9 mouse cellular contexts compared by ENCODE assay signal in genomic region chr8:95293891-95294290, GRCm38 (mm10). TPM values are rescaled to one million over a fixed set of nuclear protein-coding genes. Genes with fewer than 3 reads are reported as not detected.
A peak's percentile ranks its signal among the peaks of the same experiment; 100 is the strongest.
DNase-seq lines count a peak whose midpoint lies in the region; ATAC-seq lines count a peak whose summit lies in the region.
"Had no signal": no experiment of that assay in that cellular context is flagged by ENCODE, and none has a peak within 500 bp of the region (broad histone marks: within the 10 kb centered on the region; RNA-seq: fewer than 3 reads in every experiment).

No protein-coding gene starts in this region.

- DNase-seq in 416B (ENCODE audit: low read depth) (peak; percentile 75), MN1 (ENCODE audit: low spot score) (peak; percentile 74)
- DNase-seq in B cell, adult 2 months, result no peak
- DNase-seq in frontal cortex, postnatal 25 days (ENCODE audit: low spot score in 2 of 2), result no peak
- no peak for DNase-seq in right cerebral cortex, postnatal 14 days

- H3K4me2 ChIP-seq in heart, embryonic 14.5 days (ENCODE audit: low read length), result peak overlapping the region; percentile 53
- peak overlapping the region; percentile 50 for H3K4me2 ChIP-seq in kidney, embryonic 16.5 days (replicated peaks; ENCODE audit: low read depth, low read length)
- no peak overlapping the region for H3K4me2 ChIP-seq in neural tube, embryonic 14.5 days (ENCODE audit: low read depth, low read length)
- H3K4me2 ChIP-seq: midbrain, embryonic 12.5 days had no signal

- H3K9me3 ChIP-seq in heart, embryonic 14.5 days (ENCODE audit: control insufficient read depth, low read length), result no peaks in the 10 kb centered on the region
- no peaks in the 10 kb centered on the region for H3K9me3 ChIP-seq in kidney, embryonic 16.5 days (ENCODE audit: low read length)
- no peaks in the 10 kb centered on the region for H3K9me3 ChIP-seq in neural tube, embryonic 14.5 days (ENCODE audit: control insufficient read depth, low read length)
- H3K9me3 ChIP-seq: midbrain, embryonic 12.5 days had no signal

- H3K36me3 ChIP-seq in heart, embryonic 14.5 days (ENCODE audit: control insufficient read depth, insufficient read depth, low read length), result no peaks in the 10 kb centered on the region
- no peaks in the 10 kb centered on the region for H3K36me3 ChIP-seq in kidney, embryonic 16.5 days (ENCODE audit: insufficient read depth, low read length)
- H3K36me3 ChIP-seq in neural tube, embryonic 14.5 days (ENCODE audit: control insufficient read depth, insufficient read depth, low read length), result no peaks in the 10 kb centered on the region
- H3K36me3 ChIP-seq: midbrain, embryonic 12.5 days had no signal

- no peaks in the 10 kb centered on the region for H3K27me3 ChIP-seq in heart, embryonic 14.5 days (ENCODE audit: control insufficient read depth, insufficient read depth, low read length)
- H3K27me3 ChIP-seq in kidney, embryonic 16.5 days (ENCODE audit: insufficient read depth, low read length), result no peaks in the 10 kb centered on the region
- no peaks in the 10 kb centered on the region for H3K27me3 ChIP-seq in neural tube, embryonic 14.5 days (ENCODE audit: control insufficient read depth, insufficient read depth, low read length)
- H3K27me3 ChIP-seq: midbrain, embryonic 12.5 days had no signal

- 54% methylated on average over 7 of the region's 7 CpGs for WGBS in heart, embryonic 14.5 days
- 51% methylated on average over 7 of the region's 7 CpGs for WGBS in kidney, embryonic 16.5 days
- 64% methylated on average over 7 of the region's 7 CpGs for WGBS in neural tube, embryonic 14.5 days

- peak overlapping the region; percentile 57 for H3K9ac ChIP-seq in heart, embryonic 14.5 days (ENCODE audit: low read length)
- peak overlapping the region; percentile 57 for H3K9ac ChIP-seq in kidney, embryonic 16.5 days (replicated peaks; ENCODE audit: low read length)
- no peak overlapping the region for H3K9ac ChIP-seq in neural tube, embryonic 14.5 days (replicated peaks; ENCODE audit: low read depth, low read length)
- H3K9ac ChIP-seq: midbrain, embryonic 12.5 days had no signal

- peaks cover 5 to 11% of the 10 kb centered on the region in 2 experiments; a peak in 2 of 4 replicates for H3K4me1 ChIP-seq in heart, embryonic 14.5 days (ENCODE audit: control insufficient read depth in 2 of 2, insufficient read depth in 2 of 2, low read length in 2 of 2)
- 0 out of 2 replicates have a peak, but pooled peaks cover 12% of the 10 kb centered on the region for H3K4me1 ChIP-seq in kidney, embryonic 16.5 days (ENCODE audit: insufficient read depth, low read length)
- no peaks in the 10 kb centered on the region for H3K4me1 ChIP-seq in neural tube, embryonic 14.5 days (ENCODE audit: control insufficient read depth, insufficient read depth, low read length)
- H3K4me1 ChIP-seq: midbrain, embryonic 12.5 days had no signal

- ATAC-seq in heart, embryonic 14.5 days (ENCODE audit: insufficient number of reproducible peaks, insufficient read depth, low FRiP score, low read depth), result peak; percentile 74; the same call in 1 of the 2 replicates
- ATAC-seq in kidney, embryonic 16.5 days (ENCODE audit: low FRiP score, low TSS enrichment), result peak; percentile 69
- peak; percentile 63; the same call in 1 of the 2 replicates for ATAC-seq in neural tube, embryonic 14.5 days (ENCODE audit: low read depth)

- peak overlapping the region; percentile 52 to 73; a peak in 3 of 4 replicates for H3K27ac ChIP-seq in heart, embryonic 14.5 days (replicated peaks in 1 of 2; ENCODE audit: control insufficient read depth in 1 of 2, insufficient read depth in 1 of 2, low read depth in 2 of 2, low read length in 2 of 2)
- H3K27ac ChIP-seq in kidney, embryonic 16.5 days (ENCODE audit: low read length), result peak overlapping the region; percentile 76
- H3K27ac ChIP-seq in neural tube, embryonic 14.5 days (ENCODE audit: low read depth, low read length), result no peak overlapping the region
- H3K27ac ChIP-seq: midbrain, embryonic 12.5 days had no signal

- H3K4me3 ChIP-seq in heart, embryonic 14.5 days (ENCODE audit: control insufficient read depth in 1 of 2, insufficient read depth in 1 of 2, low read depth in 1 of 2, low read length in 2 of 2), result peak overlapping the region in 1 of 2 experiments; percentile 20; a peak in 2 of 4 replicates
- H3K4me3 ChIP-seq in kidney, embryonic 16.5 days (ENCODE audit: low read length), result peak overlapping the region; percentile 33
- no peak overlapping the region for H3K4me3 ChIP-seq in neural tube, embryonic 14.5 days (ENCODE audit: low read depth, low read length)
- H3K4me3 ChIP-seq: midbrain, embryonic 12.5 days had no signal

RNA-seq across cellular contexts. Expression of gene Cngb1, which starts 12.5 kb away (rescaled TPM):
- polyA plus RNA-seq in heart, embryonic 14.5 days (2014; fragmentation: Nextera tagmentation; extraction: Ambion mirVana), result 0.71 and 1.00 TPM in 2 replicates
- 0.64 and 0.85 TPM in 2 replicates for polyA plus RNA-seq in kidney, embryonic 16.5 days (2015; fragmentation: Nextera tagmentation; extraction: Ambion mirVana)
- 0.13 and 0.82 TPM in 2 replicates for polyA plus RNA-seq in neural tube, embryonic 14.5 days (2014; fragmentation: Nextera tagmentation; extraction: Ambion mirVana)

RNA-seq across cellular contexts. Expression of gene Tepp, which starts 16.5 kb away (rescaled TPM):
- 0.40 TPM in 1 of 2 replicates, not detected in the other for polyA plus RNA-seq in heart, embryonic 14.5 days (2014; fragmentation: Nextera tagmentation; extraction: Ambion mirVana)
- polyA plus RNA-seq in kidney, embryonic 16.5 days (2015; fragmentation: Nextera tagmentation; extraction: Ambion mirVana), result 0.70 TPM in 1 of 2 replicates, not detected in the other
- 1.4 and 1.6 TPM in 2 replicates for polyA plus RNA-seq in neural tube, embryonic 14.5 days (2014; fragmentation: Nextera tagmentation; extraction: Ambion mirVana)
- polyA plus RNA-seq: midbrain, embryonic 12.5 days had no signal

RNA-seq across cellular contexts. Expression of gene Zfp319, which starts 37.9 kb away (rescaled TPM):
- 5.2 and 5.3 TPM in 2 replicates for polyA plus RNA-seq in heart, embryonic 14.5 days (2014; fragmentation: Nextera tagmentation; extraction: Ambion mirVana)
- 9.5 and 10.3 TPM in 2 replicates for polyA plus RNA-seq in kidney, embryonic 16.5 days (2015; fragmentation: Nextera tagmentation; extraction: Ambion mirVana)
- polyA plus RNA-seq in neural tube, embryonic 14.5 days (2014; fragmentation: Nextera tagmentation; extraction: Ambion mirVana), result 12.8 and 15.6 TPM in 2 replicates

RNA-seq across cellular contexts. Expression of gene Usb1, which starts 38.2 kb away (rescaled TPM):
- polyA plus RNA-seq in heart, embryonic 14.5 days (2014; fragmentation: Nextera tagmentation; extraction: Ambion mirVana), result 24.9 and 26.1 TPM in 2 replicates
- 59.0 and 61.7 TPM in 2 replicates for polyA plus RNA-seq in kidney, embryonic 16.5 days (2015; fragmentation: Nextera tagmentation; extraction: Ambion mirVana)
- 28.4 and 29.9 TPM in 2 replicates for polyA plus RNA-seq in neural tube, embryonic 14.5 days (2014; fragmentation: Nextera tagmentation; extraction: Ambion mirVana)

RNA-seq across cellular contexts. Expression of gene Mmp15, which starts 58.2 kb away (rescaled TPM):
- 49.7 and 58.5 TPM in 2 replicates for polyA plus RNA-seq in heart, embryonic 14.5 days (2014; fragmentation: Nextera tagmentation; extraction: Ambion mirVana)
- 8.9 and 9.4 TPM in 2 replicates for polyA plus RNA-seq in kidney, embryonic 16.5 days (2015; fragmentation: Nextera tagmentation; extraction: Ambion mirVana)
- polyA plus RNA-seq in neural tube, embryonic 14.5 days (2014; fragmentation: Nextera tagmentation; extraction: Ambion mirVana), result 19.6 and 26.2 TPM in 2 replicates

Comparison
In these comparisons a context has a peak if more than half of its experiments do, and no peak if none do; other contexts are left out.
1. DNase-seq: peak in 416B (single experiment) and MN1 (single experiment); none in B cell, adult 2 months (0 of 2), frontal cortex, postnatal 25 days (0 of 2) and right cerebral cortex, postnatal 14 days (single experiment).
2. Peak in every context shown above with its lines, with median percentiles within 50 percentile points of each other: ATAC-seq.